Mouse (Mus musculus) limb, embryonic 12.5 days (tissue): ENCODE data around the gene Thy1. TPM values are rescaled to one million over a fixed set of nuclear protein-coding genes. Genes with fewer than 3 reads are reported as not detected.
A peak's percentile ranks its signal among the peaks of the same experiment; 100 is the strongest.

Experiments used
- ATAC-seq: fragments of 200-750 bp; cut with Nextera tagmentation; 2 replicates; pipeline ENCODE4 v1.8.0; 2017; ENCODE audit warnings: low read depth, moderate TSS enrichment; ENCODE audit not compliant: insufficient number of reproducible peaks, insufficient read depth, low FRiP score, low TSS enrichment
- H3K27ac ChIP-seq: fragments of 300-500 bp; sonication (generic); 2 replicates; pipeline ENCODE4 v1.5.1; 2016; ENCODE audit warnings: mild to moderate bottlenecking, moderate library complexity
- H3K27me3 ChIP-seq: fragments of 300-500 bp; sonication (generic); 2 replicates; pipeline ENCODE4 v1.6.1; 2016; ENCODE audit warnings: mild to moderate bottlenecking, moderate library complexity
- H3K36me3 ChIP-seq: fragments of 300-500 bp; sonication (generic); 2 replicates; pipeline ENCODE4 v1.6.1; 2016; ENCODE audit warnings: mild to moderate bottlenecking, moderate library complexity
- H3K4me1 ChIP-seq: fragments of 300-500 bp; sonication (generic); replicated peaks from 2 replicates; pipeline ENCODE4 v1.6.1; 2016
- H3K4me2 ChIP-seq: fragments of 300-500 bp; sonication (generic); 2 replicates; pipeline ENCODE4 v1.6.1; 2016; ENCODE audit warnings: mild to moderate bottlenecking, moderate library complexity
- H3K4me3 ChIP-seq: fragments of 300-500 bp; sonication (generic); replicated peaks from 2 replicates; pipeline ENCODE4 v1.5.1; 2016; ENCODE audit warnings: mild to moderate bottlenecking
- H3K9ac ChIP-seq: fragments of 300-500 bp; sonication (generic); replicated peaks from 2 replicates; pipeline ENCODE4 v1.6.1; 2016; ENCODE audit warnings: mild to moderate bottlenecking, moderate library complexity
- H3K9me3 ChIP-seq: fragments of 300-500 bp; sonication (generic); 2 replicates; pipeline ENCODE4 v1.6.1; 2016; ENCODE audit warnings: mild to moderate bottlenecking, moderate library complexity
- WGBS: fragments of 180-500 bp; shearing (Covaris S2); methylation state at CpG from one replicate; pipeline ENCODE4 v1.1.7; 2016; 5-methylcytosine and 5-hydroxymethylcytosine counted together
- polyA plus RNA-seq: library from polyadenylated mRNA; unstranded; fragments of >200 nt; fragmentation: Nextera tagmentation; extraction: Ambion mirVana; gene quantifications from 2 replicates; pipeline ENCODE4 v1.2.1, GENCODE M21; 2016

The Thy1 gene
- polyA plus RNA-seq, 1 experiment from 2014 or later: not detected

- Histone ChIP-seq H3K9ac (peak overlapping the region; percentile 74), H3K36me3 (no peaks in the 10 kb centered on the region), H3K27ac (no peak overlapping the region), H3K4me3 (peak overlapping the region; percentile 63), H3K4me1 (peaks cover 55% of the 10 kb centered on the region), H3K9me3 (no peaks in the 10 kb centered on the region), H3K27me3 (peaks cover 55% of the 10 kb centered on the region), H3K4me2 (peak overlapping the region; percentile 99)
- ATAC-seq: no peak
- WGBS: 3% methylated on average over 10 of the region's 10 CpGs
These were observed 42.1 kb downstream of the Thy1 start for GRCm38 (mm10) chr9:44085276-44085675.

- H3K36me3 ChIP-seq: peaks cover 6% of the 10 kb centered on the region
- H3K9me3 ChIP-seq: no peaks in the 10 kb centered on the region
- WGBS: 69% methylated on average over 15 of the region's 15 CpGs
- H3K27ac ChIP-seq: no peak overlapping the region
- peak overlapping the region; percentile 99 for H3K4me2 ChIP-seq
- peak overlapping the region; percentile 63 for H3K4me3 ChIP-seq
- no peak for ATAC-seq
- peaks cover 52% of the 10 kb centered on the region for H3K4me1 ChIP-seq
- H3K9ac ChIP-seq: 0 out of 2 replicates have a peak overlapping the region, but pooled peaks have one; percentile 74
- H3K27me3 ChIP-seq: peaks cover 54% of the 10 kb centered on the region
These were observed 42.8 kb downstream of the Thy1 start for GRCm38 (mm10) chr9:44085741-44086665.

- 41% methylated on average over 10 of the region's 10 CpGs for WGBS
- Histone ChIP-seq H3K9ac (no peak overlapping the region), H3K4me3 (no peak overlapping the region), H3K27ac (no peak overlapping the region), H3K4me1 (peaks cover 42% of the 10 kb centered on the region), H3K9me3 (no peaks in the 10 kb centered on the region), H3K36me3 (peaks cover 16% of the 10 kb centered on the region), H3K4me2 (no peak overlapping the region), H3K27me3 (peaks cover 51% of the 10 kb centered on the region)
- no peak for ATAC-seq
These were observed 43.8 kb downstream of the Thy1 start for GRCm38 (mm10) chr9:44086960-44087359.

- Histone ChIP-seq H3K27ac (no peak overlapping the region), H3K4me2 (peak overlapping the region; percentile 11; the same call in 1 of the 2 replicates), H3K9me3 (no peaks in the 10 kb centered on the region), H3K36me3 (peaks cover 21% of the 10 kb centered on the region), H3K9ac (no peak overlapping the region), H3K4me1 (peaks cover 38% of the 10 kb centered on the region), H3K27me3 (peaks cover 47% of the 10 kb centered on the region), H3K4me3 (no peak overlapping the region)
- ATAC-seq: no peak
- 4% methylated on average over 15 of the region's 15 CpGs for WGBS
These were observed 44.7 kb downstream of the Thy1 start for GRCm38 (mm10) chr9:44087761-44088455.

- WGBS: 60% methylated on average over 12 of the region's 12 CpGs
- Histone ChIP-seq H3K27me3 (peaks cover 35% of the 10 kb centered on the region), H3K9ac (no peak overlapping the region), H3K4me2 (no peak overlapping the region), H3K9me3 (no peaks in the 10 kb centered on the region), H3K27ac (no peak overlapping the region), H3K4me3 (no peak overlapping the region), H3K4me1 (peaks cover 32% of the 10 kb centered on the region), H3K36me3 (peaks cover 28% of the 10 kb centered on the region)
- ATAC-seq: no peak
These were observed 45.9 kb downstream of the Thy1 start for GRCm38 (mm10) chr9:44088877-44089608.

- H3K4me2 ChIP-seq: no peak overlapping the region
- no peaks in the 10 kb centered on the region for H3K27me3 ChIP-seq
- no peak overlapping the region for H3K4me3 ChIP-seq
- no peak overlapping the region for H3K27ac ChIP-seq
- 42% methylated on average over 24 of the region's 24 CpGs for WGBS
- H3K36me3 ChIP-seq: peaks cover 28% of the 10 kb centered on the region
- no peaks in the 10 kb centered on the region for H3K9me3 ChIP-seq
- H3K9ac ChIP-seq: no peak overlapping the region
- ATAC-seq: peak; percentile 77; the same call in 1 of the 2 replicates
- peaks cover 15% of the 10 kb centered on the region; the same call in 1 of the 2 replicates for H3K4me1 ChIP-seq
These were observed 50.7 kb downstream of the Thy1 start for GRCm38 (mm10) chr9:44093612-44094503.

- Histone ChIP-seq H3K9ac (no peak overlapping the region), H3K27me3 (no peaks in the 10 kb centered on the region), H3K4me3 (no peak overlapping the region), H3K9me3 (no peaks in the 10 kb centered on the region), H3K4me2 (no peak overlapping the region), H3K4me1 (peaks cover 15% of the 10 kb centered on the region; the same call in 1 of the 2 replicates), H3K36me3 (peaks cover 28% of the 10 kb centered on the region), H3K27ac (no peak overlapping the region)
- 80% methylated on average over 3 of the region's 3 CpGs for WGBS
- ATAC-seq: no peak
These were observed 51.6 kb downstream of the Thy1 start for GRCm38 (mm10) chr9:44094737-44095136.

GRCm38 (mm10) chr9:44095781-44096180 is 52.6 kb downstream of the Thy1 start:
- peaks cover 11% of the 10 kb centered on the region; the same call in 1 of the 2 replicates for H3K4me1 ChIP-seq
- H3K4me2 ChIP-seq: no peak overlapping the region
- H3K27me3 ChIP-seq: no peaks in the 10 kb centered on the region
- H3K9me3 ChIP-seq: no peaks in the 10 kb centered on the region
- no peak overlapping the region for H3K27ac ChIP-seq
- WGBS: 84% methylated on average over 9 of the region's 9 CpGs
- H3K4me3 ChIP-seq: no peak overlapping the region
- ATAC-seq: no peak
- no peak overlapping the region for H3K9ac ChIP-seq
- peaks cover 27% of the 10 kb centered on the region for H3K36me3 ChIP-seq

GRCm38 (mm10) chr9:44096536-44096935 is 53.4 kb downstream of the Thy1 start:
- Histone ChIP-seq H3K36me3 (peaks cover 21% of the 10 kb centered on the region), H3K4me1 (peaks cover 11% of the 10 kb centered on the region; the same call in 1 of the 2 replicates), H3K27ac (no peak overlapping the region), H3K27me3 (no peaks in the 10 kb centered on the region), H3K4me2 (no peak overlapping the region), H3K9ac (no peak overlapping the region), H3K9me3 (no peaks in the 10 kb centered on the region), H3K4me3 (no peak overlapping the region)
- ATAC-seq: no peak
- 32% methylated on average over 9 of the region's 9 CpGs for WGBS
